Mouse (Mus musculus): ENCODE data around the gene Tnfrsf8. TPM values are rescaled to one million over a fixed set of nuclear protein-coding genes. Genes with fewer than 3 reads are reported as not detected.
A peak's percentile ranks its signal among the peaks of the same experiment; 100 is the strongest.

The Tnfrsf8 gene
- polyA plus RNA-seq, 1 experiment from 2014 or later = not detected

DNA sequence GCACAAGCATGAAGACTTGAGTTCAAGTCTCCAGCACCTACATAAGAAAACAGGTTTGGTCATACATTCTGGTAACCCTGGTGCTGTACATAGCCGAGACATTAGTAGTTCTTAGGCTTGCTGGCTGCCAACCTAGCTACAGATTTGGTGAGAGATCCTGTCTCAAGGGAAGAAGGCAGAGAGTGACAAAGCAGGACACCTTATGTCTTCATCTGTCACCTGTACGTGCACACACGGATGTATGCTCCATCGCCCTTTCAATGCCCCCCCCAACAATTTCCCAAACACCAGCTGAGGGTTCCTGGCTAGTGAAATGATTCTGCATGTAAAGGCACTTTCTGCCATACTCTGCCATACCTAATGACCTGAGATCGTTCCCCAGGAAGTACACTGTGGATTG is 58.8 kb downstream of the Tnfrsf8 start:
- 86% methylated on average over 5 of the region's 5 CpGs for WGBS

DNA sequence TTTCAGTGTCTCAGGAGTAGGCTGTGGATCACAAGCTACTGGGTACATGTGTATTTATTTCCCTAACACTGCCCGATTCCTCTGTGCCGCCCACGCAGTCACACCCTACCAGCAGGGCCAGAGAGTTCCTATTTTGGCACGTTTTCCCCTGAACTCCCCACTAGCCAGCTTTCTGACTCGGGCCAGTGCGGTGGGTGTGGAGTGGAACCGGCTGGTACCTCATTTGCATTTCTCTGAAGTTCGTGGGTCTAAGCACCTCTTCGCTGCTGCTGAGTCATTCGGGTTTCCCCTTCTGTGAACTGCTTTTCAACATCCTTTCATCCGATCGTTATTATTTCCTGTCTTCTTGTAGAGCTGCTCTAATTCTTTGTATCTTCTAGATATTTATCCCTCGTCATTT is 60.5 kb downstream of the Tnfrsf8 start:
- WGBS = 57% methylated on average over 13 of the region's 13 CpGs
- no peaks in the 10 kb centered on the region for H3K27me3 ChIP-seq
- no peak overlapping the region for H3K4me2 ChIP-seq
- no peak overlapping the region for H3K4me3 ChIP-seq
- ATAC-seq (ENCODE audit: low read depth) = no peak
- H3K36me3 ChIP-seq = no peaks in the 10 kb centered on the region
- H3K27ac ChIP-seq (replicated peaks) = no peak overlapping the region
- H3K4me1 ChIP-seq (replicated peaks) = 0 out of 2 replicates have a peak, but pooled peaks cover 4% of the 10 kb centered on the region
- no peak overlapping the region for H3K9ac ChIP-seq
- no peaks in the 10 kb centered on the region for H3K9me3 ChIP-seq

More for the DNA sequence above, 58.8 kb downstream of the Tnfrsf8 start:
- H3K9ac ChIP-seq = no peak overlapping the region
- no peak overlapping the region for H3K4me3 ChIP-seq
- H3K4me1 ChIP-seq (replicated peaks) = 0 out of 2 replicates have a peak, but pooled peaks cover 4% of the 10 kb centered on the region
- no peak overlapping the region for H3K27ac ChIP-seq (replicated peaks)
- H3K4me2 ChIP-seq = no peak overlapping the region
- H3K27me3 ChIP-seq = no peaks in the 10 kb centered on the region
- ATAC-seq (ENCODE audit: low read depth) = no peak
- H3K9me3 ChIP-seq = no peaks in the 10 kb centered on the region
- no peaks in the 10 kb centered on the region for H3K36me3 ChIP-seq

GRCm38 (mm10) chr4:145252611-145253010 is 62.4 kb downstream of the Tnfrsf8 start:
- ATAC-seq (ENCODE audit: low read depth) = no peak
- H3K36me3 ChIP-seq = no peaks in the 10 kb centered on the region
- H3K27ac ChIP-seq (replicated peaks) = no peak overlapping the region
- H3K4me1 ChIP-seq (replicated peaks) = no peaks in the 10 kb centered on the region
- H3K4me2 ChIP-seq = no peak overlapping the region
- no peaks in the 10 kb centered on the region for H3K9me3 ChIP-seq
- 89% methylated on average over 8 of the region's 8 CpGs for WGBS
- no peak overlapping the region for H3K4me3 ChIP-seq
- H3K9ac ChIP-seq = no peak overlapping the region
- peaks cover 4% of the 10 kb centered on the region for H3K27me3 ChIP-seq

GRCm38 (mm10) chr4:145251546-145251945 is 63.4 kb downstream of the Tnfrsf8 start:
- no peak overlapping the region for H3K4me2 ChIP-seq
- no peak overlapping the region for H3K27ac ChIP-seq (replicated peaks)
- peaks cover 5% of the 10 kb centered on the region for H3K4me1 ChIP-seq (replicated peaks)
- no peaks in the 10 kb centered on the region for H3K36me3 ChIP-seq
- H3K27me3 ChIP-seq = peaks cover 14% of the 10 kb centered on the region
- H3K9ac ChIP-seq = no peak overlapping the region
- H3K4me3 ChIP-seq = no peak overlapping the region
- ATAC-seq (ENCODE audit: low read depth) = no peak
- WGBS = 91% methylated on average over 4 of the region's 4 CpGs
- H3K9me3 ChIP-seq = no peaks in the 10 kb centered on the region

GRCm38 (mm10) chr4:145250002-145250401 is 65.0 kb downstream of the Tnfrsf8 start:
- Histone ChIP-seq H3K27ac (replicated peaks) (no peak overlapping the region), H3K4me2 (no peak overlapping the region), H3K9ac (no peak overlapping the region), H3K36me3 (no peaks in the 10 kb centered on the region), H3K9me3 (no peaks in the 10 kb centered on the region), H3K27me3 (peaks cover 29% of the 10 kb centered on the region), H3K4me3 (no peak overlapping the region), H3K4me1 (replicated peaks) (peaks cover 15% of the 10 kb centered on the region)
- ATAC-seq (ENCODE audit: low read depth) = no peak
- 78% methylated on average over 4 of the region's 4 CpGs for WGBS

DNA sequence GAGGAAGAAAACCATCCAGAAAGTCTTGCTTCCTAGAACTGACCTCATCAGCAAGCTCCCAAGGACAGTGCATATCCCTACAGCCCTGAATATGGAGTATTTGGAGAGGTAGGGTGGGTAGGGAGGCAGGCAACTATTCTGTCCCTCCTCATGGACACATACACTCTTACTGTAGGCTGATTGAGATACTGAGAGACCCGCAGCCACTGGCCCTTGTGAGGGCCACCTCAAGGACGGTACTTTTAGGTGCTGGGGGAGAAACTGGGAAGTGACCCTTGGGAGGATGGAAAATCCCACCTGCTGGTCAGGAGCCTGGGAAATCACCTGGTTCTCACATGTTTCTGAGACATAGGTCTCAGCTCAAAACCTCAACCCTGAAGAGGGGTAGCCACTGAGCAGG is 67.4 kb downstream of the Tnfrsf8 start:
- WGBS = 72% methylated on average over 2 of the region's 2 CpGs
- no peak for ATAC-seq (ENCODE audit: low read depth)
- H3K36me3 ChIP-seq = no peaks in the 10 kb centered on the region
- H3K4me2 ChIP-seq = no peak overlapping the region
- H3K9me3 ChIP-seq = no peaks in the 10 kb centered on the region
- H3K27ac ChIP-seq (replicated peaks) = no peak overlapping the region
- no peak overlapping the region for H3K4me3 ChIP-seq
- H3K4me1 ChIP-seq (replicated peaks) = peaks cover 15% of the 10 kb centered on the region
- H3K27me3 ChIP-seq = peaks cover 30% of the 10 kb centered on the region
- no peak overlapping the region for H3K9ac ChIP-seq

GRCm38 (mm10) chr4:145246173-145247011 is 68.6 kb downstream of the Tnfrsf8 start, which contains the start of gene Tnfrsf1b:
Gene Tnfrsf1b, minus strand, starts transcription at chr4:145246870.
- Histone ChIP-seq H3K36me3 (no peaks in the 10 kb centered on the region), H3K9ac (peak within 1 kb of the TSS; percentile 70), H3K4me2 (peak within 1 kb of the TSS; percentile 76), H3K27me3 (peaks cover 30% of the 10 kb centered on the region), H3K9me3 (no peaks in the 10 kb centered on the region), H3K4me1 (replicated peaks) (peaks cover 15% of the 10 kb centered on the region), H3K4me3 (peak within 1 kb of the TSS; percentile 46), H3K27ac (replicated peaks) (no peak within 1 kb of the TSS)
- peak; percentile 74 for ATAC-seq (ENCODE audit: low read depth)
- WGBS = under 1% methylated on average over 47 of the region's 47 CpGs

- no peaks in the 10 kb centered on the region for H3K36me3 ChIP-seq
- no peak for ATAC-seq (ENCODE audit: low read depth)
These were observed 69.4 kb downstream of the Tnfrsf8 start for GRCm38 (mm10) chr4:145245581-145245980.

GRCm38 (mm10) chr4:145244676-145245075 is 70.3 kb downstream of the Tnfrsf8 start:
- Histone ChIP-seq H3K36me3 (no peaks in the 10 kb centered on the region), H3K27ac (replicated peaks) (no peak overlapping the region), H3K4me3 (no peak overlapping the region), H3K9ac (no peak overlapping the region), H3K9me3 (no peaks in the 10 kb centered on the region), H3K27me3 (peaks cover 30% of the 10 kb centered on the region), H3K4me1 (replicated peaks) (peaks cover 15% of the 10 kb centered on the region), H3K4me2 (no peak overlapping the region)
- no peak for ATAC-seq (ENCODE audit: low read depth)
- 87% methylated on average over 2 of the region's 2 CpGs for WGBS

More at GRCm38 (mm10) chr4:145245581-145245980, 69.4 kb downstream of the Tnfrsf8 start:
- H3K9ac ChIP-seq = peak overlapping the region; percentile 70
- peaks cover 15% of the 10 kb centered on the region for H3K4me1 ChIP-seq (replicated peaks)
- no peaks in the 10 kb centered on the region for H3K9me3 ChIP-seq
- peak overlapping the region; percentile 46 for H3K4me3 ChIP-seq
- H3K27ac ChIP-seq (replicated peaks) = no peak overlapping the region
- H3K4me2 ChIP-seq = peak overlapping the region; percentile 76
- peaks cover 30% of the 10 kb centered on the region for H3K27me3 ChIP-seq
- 84% methylated on average over 3 of the region's 3 CpGs for WGBS

- H3K9ac ChIP-seq = no peak overlapping the region
- ATAC-seq (ENCODE audit: low read depth) = no peak
- WGBS = 68% methylated on average over 1 of the region's 1 CpGs
These were observed 72.1 kb downstream of the Tnfrsf8 start for GRCm38 (mm10) chr4:145242719-145243350.

DNA sequence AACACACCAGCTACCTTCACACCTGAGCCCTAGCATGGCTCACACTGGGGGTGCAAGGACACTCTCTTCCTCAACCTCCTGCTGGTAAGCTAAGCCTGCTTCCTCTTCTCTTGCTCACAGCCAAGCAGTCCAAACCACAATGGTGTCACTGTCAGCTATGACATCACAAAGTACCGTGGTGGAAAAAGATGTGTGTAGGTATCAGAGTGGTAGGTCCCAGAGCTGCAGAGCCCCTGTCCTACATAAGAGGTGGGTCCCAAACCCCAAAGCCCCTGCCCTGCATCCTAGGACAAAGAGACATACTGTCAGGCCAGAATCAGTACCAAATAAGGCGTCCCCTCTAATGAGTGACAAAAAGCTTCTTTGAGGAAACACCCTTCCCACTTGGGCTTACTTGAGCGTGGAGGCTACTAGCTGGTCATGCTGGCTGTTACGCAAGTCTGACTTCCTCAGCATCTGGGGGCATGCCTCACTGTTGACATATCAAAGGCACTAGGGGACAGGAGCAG is 74.2 kb downstream of the Tnfrsf8 start:
- Histone ChIP-seq H3K27ac (replicated peaks) (no peak overlapping the region), H3K9me3 (no peaks in the 10 kb centered on the region), H3K4me2 (no peak overlapping the region), H3K9ac (no peak overlapping the region), H3K4me3 (no peak overlapping the region), H3K4me1 (replicated peaks) (peaks cover 2% of the 10 kb centered on the region; the same call in 1 of the 2 replicates), H3K36me3 (no peaks in the 10 kb centered on the region), H3K27me3 (peaks cover 9% of the 10 kb centered on the region)
- no peak for ATAC-seq (ENCODE audit: low read depth)
- 80% methylated on average over 4 of the region's 4 CpGs for WGBS

More at GRCm38 (mm10) chr4:145242719-145243350, 72.1 kb downstream of the Tnfrsf8 start:
- no peaks in the 10 kb centered on the region for H3K36me3 ChIP-seq
- H3K4me1 ChIP-seq (replicated peaks) = peaks cover 15% of the 10 kb centered on the region
- H3K4me2 ChIP-seq = no peak overlapping the region
- H3K9me3 ChIP-seq = no peaks in the 10 kb centered on the region
- H3K4me3 ChIP-seq = no peak overlapping the region
- H3K27me3 ChIP-seq = peaks cover 28% of the 10 kb centered on the region
- H3K27ac ChIP-seq (replicated peaks) = no peak overlapping the region
